Mouse (Mus musculus) cerebellum, adult 2 months (tissue): ENCODE measurements around the gene Nr1h3.

ENCODE experiments used
- CTCF ChIP-seq: fragments of 200-500 bp; IDR thresholded peaks from 2 replicates; pipeline ENCODE4 v1.5.1; 2011; ENCODE audit warnings: low read depth, mild to moderate bottlenecking, control low read depth, low read length, moderate library complexity, borderline replicate concordance; ENCODE audit not compliant: insufficient read depth
- POLR2A ChIP-seq: fragments of 200-500 bp; IDR thresholded peaks from 2 replicates; pipeline ENCODE4 v1.6.1; 2011; ENCODE audit warnings: low read length, control low read depth, borderline replicate concordance; ENCODE audit not compliant: insufficient read depth

DNA sequence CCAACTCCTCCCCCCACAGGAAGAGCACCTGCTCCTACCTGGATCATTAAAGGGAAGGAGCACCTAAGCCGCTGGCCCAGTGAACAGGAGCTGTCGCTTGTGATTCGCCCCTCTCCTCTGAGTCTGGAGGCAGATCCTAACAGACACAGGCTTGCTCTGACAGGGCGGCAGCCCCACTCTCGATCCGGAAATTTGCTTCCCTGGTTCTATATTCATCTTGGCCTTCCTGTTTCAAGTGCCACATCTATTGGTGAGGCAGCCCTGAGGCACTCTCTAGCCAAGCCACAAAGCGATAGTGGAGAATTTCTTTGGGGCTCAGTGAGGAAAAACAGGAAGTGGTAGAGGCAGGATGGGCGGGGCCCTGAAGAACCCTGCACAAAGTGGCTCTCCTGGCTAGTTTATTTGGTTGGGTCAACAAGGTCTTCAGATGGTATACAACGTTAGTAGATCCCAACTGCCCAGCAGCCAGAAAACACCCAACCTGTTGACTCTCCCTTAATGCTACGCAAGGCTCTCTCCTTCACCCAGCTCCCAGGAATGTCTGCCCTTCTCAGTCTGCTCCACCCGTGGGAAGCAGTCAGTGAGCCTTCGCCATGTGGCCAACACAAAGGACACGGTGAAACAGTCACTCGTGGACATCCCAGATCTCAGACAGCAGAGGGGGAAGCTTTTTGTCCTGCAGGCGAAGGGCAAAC, 18.8 kb downstream of the Nr1h3 start, which contains the start of gene Madd:
- TF ChIP-seq CTCF (no peak), POLR2A (no peak)
